Mouse (Mus musculus) fibroblast of lung, adult 2 months (primary cell): ENCODE results near the gene Mip.
A peak's percentile ranks its signal among the peaks of the same experiment; 100 is the strongest.
"Not testable (repeated sequence)": the region's sequence is repeated elsewhere in the genome, so short reads cannot be mapped to it uniquely, and the experiment has no call there.

Experiments
- DNase-seq: peaks from one replicate; pipeline ENCODE4 v3.0.0-alpha.2; 2011; ENCODE audit warnings: low read depth

The Mip gene

GRCm38 (mm10) chr10:128250565-128250964, 24.9 kb downstream of the Mip start:
- no peak for DNase-seq

- peak; percentile 69 for DNase-seq
These were observed 28.1 kb downstream of the Mip start, which contains the start of gene Apon for GRCm38 (mm10) chr10:128253677-128254255. TSS of gene Apon (plus strand) at chr10:128254096.

- DNase-seq, result no peak
These were observed 30.3 kb downstream of the Mip start for GRCm38 (mm10) chr10:128255925-128256324.

- no peak for DNase-seq
These were observed 30.7 kb downstream of the Mip start for GRCm38 (mm10) chr10:128256328-128256727.

- DNase-seq, result no peak
These were observed 33.3 kb downstream of the Mip start for GRCm38 (mm10) chr10:128258953-128259352.

GRCm38 (mm10) chr10:128259946-128260345, 34.3 kb downstream of the Mip start:
- no peak for DNase-seq

- not testable (repeated sequence) for DNase-seq
These were observed 34.7 kb downstream of the Mip start for GRCm38 (mm10) chr10:128260376-128260775.

GRCm38 (mm10) chr10:128262300-128262699, 36.7 kb downstream of the Mip start:
- no peak for DNase-seq

- DNase-seq, result no peak
These were observed 38.0 kb downstream of the Mip start for GRCm38 (mm10) chr10:128263393-128264310.

GRCm38 (mm10) chr10:128268371-128268770, 42.7 kb downstream of the Mip start, which contains the start of gene Apof:
TSS of gene Apof (plus strand) at chr10:128268671.
- DNase-seq, result no peak

GRCm38 (mm10) chr10:128269206-128269910, 43.7 kb downstream of the Mip start:
- no peak for DNase-seq

- peak; percentile 99 for DNase-seq
These were observed 44.7 kb downstream of the Mip start, which contains the start of gene Stat2 for GRCm38 (mm10) chr10:128270287-128270841. TSS of gene Stat2 (plus strand) at chr10:128270559.

GRCm38 (mm10) chr10:128270866-128271265, 45.2 kb downstream of the Mip start:
- no peak for DNase-seq

- DNase-seq, result no peak
These were observed 46.2 kb downstream of the Mip start for GRCm38 (mm10) chr10:128271883-128272282.

GRCm38 (mm10) chr10:128272819-128273439, 47.3 kb downstream of the Mip start:
- DNase-seq, result not testable (repeated sequence)

GRCm38 (mm10) chr10:128275374-128275773, 49.7 kb downstream of the Mip start:
- not testable (repeated sequence) for DNase-seq

GRCm38 (mm10) chr10:128278158-128278557, 52.5 kb downstream of the Mip start:
- DNase-seq, result no peak

- DNase-seq, result no peak
These were observed 55.3 kb downstream of the Mip start for GRCm38 (mm10) chr10:128280943-128281342.
